Mouse (Mus musculus) forebrain, embryonic 10.5 days (tissue): ENCODE data around the gene Atxn2l. TPM values are rescaled to one million over a fixed set of nuclear protein-coding genes. Genes with fewer than 3 reads are reported as not detected.

ENCODE experiments used
- DNase-seq: peaks from one replicate; pipeline ENCODE4 v3.0.0-alpha.2; 2017; ENCODE audit warnings: low spot score; ENCODE audit errors: extremely low spot score
- H3K27ac ChIP-seq: fragments of 300-500 bp; sonication (generic); 2 replicates; pipeline ENCODE4 v1.5.1; 2016; ENCODE audit warnings: mild to moderate bottlenecking
- H3K27me3 ChIP-seq: fragments of 300-500 bp; sonication (generic); 2 replicates; pipeline ENCODE4 v1.6.1; 2016; ENCODE audit warnings: mild to moderate bottlenecking; ENCODE audit not compliant: poor library complexity, severe bottlenecking
- H3K36me3 ChIP-seq: fragments of 300-500 bp; sonication (generic); replicated peaks from 2 replicates; pipeline ENCODE4 v1.6.1; 2016; ENCODE audit warnings: mild to moderate bottlenecking, moderate library complexity
- H3K4me1 ChIP-seq: fragments of 300-500 bp; sonication (generic); 2 replicates; pipeline ENCODE4 v1.6.1; 2016
- H3K4me3 ChIP-seq: fragments of 300-500 bp; sonication (generic); 2 replicates; pipeline ENCODE4 v1.5.1; 2016; ENCODE audit warnings: mild to moderate bottlenecking, moderate library complexity
- H3K9me3 ChIP-seq: fragments of 300-500 bp; sonication (generic); 2 replicates; pipeline ENCODE4 v1.6.1; 2016; ENCODE audit warnings: mild to moderate bottlenecking, moderate library complexity
- WGBS: fragments of 180-500 bp; shearing (Covaris S2); methylation state at CpG from one replicate; pipeline ENCODE4 v1.1.7; 2016; 5-methylcytosine and 5-hydroxymethylcytosine counted together
- polyA plus RNA-seq: library from polyadenylated mRNA; unstranded; fragments of >200 nt; fragmentation: Nextera tagmentation; extraction: Ambion mirVana; gene quantifications from 2 replicates; pipeline ENCODE4 v1.2.1, GENCODE M21; 2016

Atxn2l gene
- polyA plus RNA-seq, 1 experiment from 2014 or later = 55.3 TPM

- Histone ChIP-seq H3K4me3 (peak overlapping the region; percentile 46), H3K36me3 (no peaks in the 10 kb centered on the region), H3K27ac (peak overlapping the region; percentile 70), H3K27me3 (no peaks in the 10 kb centered on the region), H3K4me1 (peaks cover 22% of the 10 kb centered on the region), H3K9me3 (0 out of 2 replicates have a peak, but pooled peaks cover 4% of the 10 kb centered on the region)
- DNase-seq = peak; percentile 88
- under 1% methylated on average over 23 of the region's 23 CpGs for WGBS
Observed at GRCm38 (mm10) chr7:126482392-126482871, 20.8 kb downstream of the Atxn2l start.

- DNase-seq = no peak
- H3K4me1 ChIP-seq = peaks cover 17% of the 10 kb centered on the region
- 25% methylated on average over 5 of the region's 5 CpGs for WGBS
- no peaks in the 10 kb centered on the region for H3K27me3 ChIP-seq
- H3K36me3 ChIP-seq = no peaks in the 10 kb centered on the region
- 0 out of 2 replicates have a peak, but pooled peaks cover 4% of the 10 kb centered on the region for H3K9me3 ChIP-seq
- no peak overlapping the region; the same call in 1 of the 2 replicates for H3K27ac ChIP-seq
- H3K4me3 ChIP-seq = peak overlapping the region; percentile 46
Observed at GRCm38 (mm10) chr7:126481699-126482098, 21.5 kb downstream of the Atxn2l start.

- Histone ChIP-seq H3K27ac (peak within 1 kb of the TSS; percentile 97), H3K4me3 (peak within 1 kb of the TSS; percentile 78), H3K9me3 (no peaks in the 10 kb centered on the region), H3K27me3 (no peaks in the 10 kb centered on the region), H3K36me3 (peaks cover 34% of the 10 kb centered on the region), H3K4me1 (peaks cover 27% of the 10 kb centered on the region)
- DNase-seq = peak; percentile 90
- under 1% methylated on average over 53 of the region's 53 CpGs for WGBS
Observed at GRCm38 (mm10) chr7:126474993-126475581, 28.1 kb downstream of the Atxn2l start, which contains the start of gene Sh2b1. TSS of gene Sh2b1 (minus strand) at chr7:126475424.

- peaks cover 27% of the 10 kb centered on the region for H3K4me1 ChIP-seq
- H3K27ac ChIP-seq = peak overlapping the region; percentile 97
- DNase-seq = no peak
- WGBS = 3% methylated on average over 27 of the region's 27 CpGs
- no peaks in the 10 kb centered on the region for H3K27me3 ChIP-seq
- H3K9me3 ChIP-seq = no peaks in the 10 kb centered on the region
- peak overlapping the region; percentile 78 for H3K4me3 ChIP-seq
- H3K36me3 ChIP-seq = peaks cover 40% of the 10 kb centered on the region
Observed at GRCm38 (mm10) chr7:126474486-126474955, 28.7 kb downstream of the Atxn2l start.

- DNase-seq = no peak
- H3K27me3 ChIP-seq = no peaks in the 10 kb centered on the region
- H3K36me3 ChIP-seq = peaks cover 49% of the 10 kb centered on the region
- peak overlapping the region; percentile 78 for H3K4me3 ChIP-seq
- no peaks in the 10 kb centered on the region for H3K9me3 ChIP-seq
- H3K27ac ChIP-seq = no peak overlapping the region
- H3K4me1 ChIP-seq = peaks cover 27% of the 10 kb centered on the region
- WGBS = 94% methylated on average over 9 of the region's 9 CpGs
Observed at GRCm38 (mm10) chr7:126473470-126474086, 29.7 kb downstream of the Atxn2l start.

GRCm38 (mm10) chr7:126472713-126473112, 30.5 kb downstream of the Atxn2l start:
- DNase-seq = no peak
- Histone ChIP-seq H3K9me3 (no peaks in the 10 kb centered on the region), H3K4me3 (peak overlapping the region; percentile 18; the same call in 1 of the 2 replicates), H3K4me1 (peaks cover 27% of the 10 kb centered on the region), H3K27ac (no peak overlapping the region), H3K36me3 (peaks cover 58% of the 10 kb centered on the region), H3K27me3 (no peaks in the 10 kb centered on the region)
- WGBS = 94% methylated on average over 16 of the region's 16 CpGs

- H3K4me1 ChIP-seq = peaks cover 27% of the 10 kb centered on the region
- H3K9me3 ChIP-seq = no peaks in the 10 kb centered on the region
- no peak for DNase-seq
- peaks cover 62% of the 10 kb centered on the region for H3K36me3 ChIP-seq
- 88% methylated on average over 13 of the region's 13 CpGs for WGBS
- no peaks in the 10 kb centered on the region for H3K27me3 ChIP-seq
- no peak overlapping the region for H3K27ac ChIP-seq
- no peak overlapping the region for H3K4me3 ChIP-seq
Observed at GRCm38 (mm10) chr7:126472306-126472705, 30.9 kb downstream of the Atxn2l start.

- H3K27ac ChIP-seq = no peak overlapping the region
- no peaks in the 10 kb centered on the region for H3K9me3 ChIP-seq
- no peak for DNase-seq
- peaks cover 67% of the 10 kb centered on the region for H3K36me3 ChIP-seq
- H3K27me3 ChIP-seq = no peaks in the 10 kb centered on the region
- H3K4me1 ChIP-seq = peaks cover 27% of the 10 kb centered on the region
- H3K4me3 ChIP-seq = no peak overlapping the region
- WGBS = 92% methylated on average over 4 of the region's 4 CpGs
Observed at GRCm38 (mm10) chr7:126471853-126472252, 31.4 kb downstream of the Atxn2l start.

- H3K4me3 ChIP-seq = no peak overlapping the region
- peaks cover 27% of the 10 kb centered on the region for H3K4me1 ChIP-seq
- no peak overlapping the region for H3K27ac ChIP-seq
- DNase-seq = no peak
- no peaks in the 10 kb centered on the region for H3K9me3 ChIP-seq
- H3K27me3 ChIP-seq = no peaks in the 10 kb centered on the region
- peaks cover 72% of the 10 kb centered on the region for H3K36me3 ChIP-seq
- 93% methylated on average over 5 of the region's 5 CpGs for WGBS
Observed at GRCm38 (mm10) chr7:126471361-126471760, 31.9 kb downstream of the Atxn2l start.

GRCm38 (mm10) chr7:126470077-126470476, 33.2 kb downstream of the Atxn2l start:
- no peak overlapping the region for H3K4me3 ChIP-seq
- H3K36me3 ChIP-seq = peaks cover 82% of the 10 kb centered on the region
- WGBS = 84% methylated on average over 6 of the region's 6 CpGs
- no peaks in the 10 kb centered on the region for H3K9me3 ChIP-seq
- H3K4me1 ChIP-seq = peaks cover 16% of the 10 kb centered on the region
- H3K27ac ChIP-seq = no peak overlapping the region
- DNase-seq = no peak
- H3K27me3 ChIP-seq = no peaks in the 10 kb centered on the region

- DNase-seq = no peak
- Histone ChIP-seq H3K27ac (no peak overlapping the region), H3K9me3 (no peaks in the 10 kb centered on the region), H3K4me1 (peaks cover 11% of the 10 kb centered on the region), H3K27me3 (no peaks in the 10 kb centered on the region), H3K36me3 (peaks cover 77% of the 10 kb centered on the region), H3K4me3 (no peak overlapping the region)
- WGBS = 93% methylated on average over 18 of the region's 18 CpGs
Observed at GRCm38 (mm10) chr7:126467834-126468627, 35.2 kb downstream of the Atxn2l start.

- peaks cover 70% of the 10 kb centered on the region for H3K36me3 ChIP-seq
- no peak overlapping the region for H3K4me3 ChIP-seq
- 69% methylated on average over 5 of the region's 5 CpGs for WGBS
Observed at GRCm38 (mm10) chr7:126467271-126467670, 36.0 kb downstream of the Atxn2l start.

More at GRCm38 (mm10) chr7:126467271-126467670, 36.0 kb downstream of the Atxn2l start:
- Histone ChIP-seq H3K4me1 (peaks cover 13% of the 10 kb centered on the region), H3K27ac (no peak overlapping the region), H3K9me3 (no peaks in the 10 kb centered on the region), H3K27me3 (no peaks in the 10 kb centered on the region)
- DNase-seq = peak; percentile 43
